11 mouse cellular contexts compared by ENCODE assay signal in the genomic region with DNA sequence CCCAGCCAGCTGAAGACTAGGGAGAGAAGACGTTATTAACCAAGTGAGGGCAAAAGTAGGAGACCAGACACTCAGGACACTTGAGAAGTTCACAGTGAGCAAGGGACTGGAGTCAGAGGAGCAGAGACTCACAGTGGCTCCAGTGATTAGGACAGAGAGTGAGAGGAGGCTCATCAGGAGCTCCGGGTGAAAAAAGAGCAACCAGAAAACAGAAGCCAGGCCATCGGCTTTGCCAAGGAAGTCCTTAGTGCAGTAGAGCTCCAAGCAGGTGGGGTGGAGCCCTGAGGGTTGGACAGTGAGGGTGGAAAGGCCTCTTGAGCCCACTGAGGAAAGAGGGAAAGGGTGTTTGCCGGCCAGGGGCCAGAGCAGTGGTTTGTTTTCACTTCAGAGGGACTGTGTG. TPM values are rescaled to one million over a fixed set of nuclear protein-coding genes. Genes with fewer than 3 reads are reported as not detected.
DNase-seq lines count a peak whose midpoint lies in the region; ATAC-seq and TF ChIP-seq lines count a peak whose summit lies in the region.
"Had no signal": no experiment of that assay in that cellular context is flagged by ENCODE, and none has a peak within 500 bp of the region (broad histone marks: within the 10 kb centered on the region; RNA-seq: fewer than 3 reads in every experiment).

No protein-coding gene starts in this region.

- 86% methylated on average over 4 of the region's 4 CpGs for WGBS in midbrain, embryonic 13.5 days
- WGBS in midbrain, embryonic 14.5 days = 83% methylated on average over 4 of the region's 4 CpGs
- 11% methylated on average over 4 of the region's 4 CpGs for WGBS in liver, embryonic 16.5 days (ENCODE audit: insufficient replicate concordance)

- H3K36me3 ChIP-seq in midbrain, embryonic 13.5 days = no peaks in the 10 kb centered on the region
- H3K36me3 ChIP-seq in midbrain, embryonic 14.5 days (ENCODE audit: control insufficient read depth, insufficient read depth, low read length) = no peaks in the 10 kb centered on the region
- no peaks in the 10 kb centered on the region for H3K36me3 ChIP-seq in liver, embryonic 16.5 days (ENCODE audit: control insufficient read depth, insufficient read depth)
- H3K36me3 ChIP-seq: neural tube, embryonic 15.5 days had no signal

- no peak overlapping the region for H3K9ac ChIP-seq in midbrain, embryonic 13.5 days (replicated peaks)
- H3K9ac ChIP-seq in midbrain, embryonic 14.5 days (replicated peaks; ENCODE audit: low read length) = no peak overlapping the region
- peak overlapping the region; percentile 57 for H3K9ac ChIP-seq in liver, embryonic 16.5 days (ENCODE audit: low read depth, low read length)
- H3K9ac ChIP-seq: neural tube, embryonic 15.5 days had no signal

- no peak for ATAC-seq in midbrain, embryonic 13.5 days
- no peak for ATAC-seq in midbrain, embryonic 14.5 days (ENCODE audit: low FRiP score, low TSS enrichment)
- peak; percentile 38; the same call in 1 of the 2 replicates for ATAC-seq in liver, embryonic 16.5 days (ENCODE audit: low read depth)
- no peak for ATAC-seq in frontal cortex, adult (ENCODE audit: low TSS enrichment)

- DNase-seq in gastrocnemius, adult 2 months = peak; percentile 49
- DNase-seq in gastrocnemius, postnatal 25 days = no peak
- no peak for DNase-seq in midbrain, embryonic 14.5 days
- no peak for DNase-seq in thymus, postnatal 25 days
- DNase-seq in testis, postnatal 10 days (ENCODE audit: low spot score) = no peak

- intact Hi-C loops in gastrocnemius, adult 2 months (cut with DNase I) = no loop called here

- no peaks in the 10 kb centered on the region for H3K27me3 ChIP-seq in midbrain, embryonic 13.5 days
- no peaks in the 10 kb centered on the region for H3K27me3 ChIP-seq in midbrain, embryonic 14.5 days (ENCODE audit: control insufficient read depth, insufficient read depth, low read length)
- no peaks in the 10 kb centered on the region for H3K27me3 ChIP-seq in liver, embryonic 16.5 days (ENCODE audit: control insufficient read depth, insufficient read depth, low read depth, low read length)
- H3K27me3 ChIP-seq: neural tube, embryonic 15.5 days had no signal

- H3K4me3 ChIP-seq in gastrocnemius, adult 2 months = peak overlapping the region; percentile 36
- no peak overlapping the region for H3K4me3 ChIP-seq in midbrain, embryonic 13.5 days (replicated peaks)
- no peak overlapping the region for H3K4me3 ChIP-seq in midbrain, embryonic 14.5 days (replicated peaks; ENCODE audit: low read depth, low read length)
- H3K4me3 ChIP-seq in liver, embryonic 16.5 days (ENCODE audit: low read depth, low read length) = peak overlapping the region; percentile 25
- H3K4me3 ChIP-seq: neural tube, embryonic 15.5 days had no signal

- H3K4me1 ChIP-seq in midbrain, embryonic 13.5 days (replicated peaks) = peaks cover 18% of the 10 kb centered on the region
- H3K4me1 ChIP-seq in midbrain, embryonic 14.5 days (ENCODE audit: control insufficient read depth, insufficient read depth, low read length) = peaks cover 6% of the 10 kb centered on the region; the same call in 1 of the 2 replicates
- H3K4me1 ChIP-seq in liver, embryonic 16.5 days (ENCODE audit: control insufficient read depth, low read depth, low read length) = peaks cover 48% of the 10 kb centered on the region

- peak overlapping the region; percentile 78 for H3K27ac ChIP-seq in gastrocnemius, adult 2 months
- H3K27ac ChIP-seq in midbrain, embryonic 13.5 days = 0 out of 2 replicates have a peak overlapping the region, but pooled peaks have one; percentile 30
- H3K27ac ChIP-seq in midbrain, embryonic 14.5 days (replicated peaks; ENCODE audit: low read depth, low read length) = no peak overlapping the region
- H3K27ac ChIP-seq in liver, embryonic 16.5 days (ENCODE audit: low read length) = peak overlapping the region; percentile 85
- H3K27ac ChIP-seq: neural tube, embryonic 15.5 days had no signal

- TF ChIP-seq CTCF in gastrocnemius, adult 2 months (IDR thresholded peaks at IDR 0.05) = no peak

- no peak overlapping the region for H3K4me2 ChIP-seq in midbrain, embryonic 13.5 days (replicated peaks)
- no peak overlapping the region for H3K4me2 ChIP-seq in midbrain, embryonic 14.5 days (ENCODE audit: low read length)
- H3K4me2 ChIP-seq in liver, embryonic 16.5 days (ENCODE audit: low read depth, low read length) = peak overlapping the region; percentile 70
- H3K4me2 ChIP-seq: neural tube, embryonic 15.5 days had no signal

- no peaks in the 10 kb centered on the region for H3K9me3 ChIP-seq in midbrain, embryonic 13.5 days
- H3K9me3 ChIP-seq in midbrain, embryonic 14.5 days (ENCODE audit: control insufficient read depth, low read length) = no peaks in the 10 kb centered on the region
- H3K9me3 ChIP-seq in liver, embryonic 16.5 days (replicated peaks; ENCODE audit: control insufficient read depth, low read length) = no peaks in the 10 kb centered on the region
- H3K9me3 ChIP-seq: neural tube, embryonic 15.5 days had no signal

RNA-seq across cellular contexts. Expression of a gene that starts 7.9 kb away (rescaled TPM):
- total RNA-seq in gastrocnemius, adult 2 months (2021) = 10 to 100 TPM; 20.1 to 20.8 TPM
- total RNA-seq in gastrocnemius, postnatal 25 days (2021) = 10 to 100 TPM; 19.6 to 20.3 TPM
- polyA plus RNA-seq in midbrain, embryonic 13.5 days (2015; fragmentation: Nextera tagmentation; extraction: Ambion mirVana) = 17.6 TPM in 2 replicates
- 33.1 and 35.5 TPM in 2 replicates for polyA plus RNA-seq in midbrain, embryonic 14.5 days (2014; fragmentation: Nextera tagmentation; extraction: Ambion mirVana)
- 3.2 and 3.3 TPM in 2 replicates for polyA plus RNA-seq in liver, embryonic 16.5 days (2015; fragmentation: Nextera tagmentation; extraction: Ambion mirVana)

RNA-seq across cellular contexts. Expression of a gene that starts 47.9 kb away (rescaled TPM):
- total RNA-seq in gastrocnemius, adult 2 months (2021) = not detected
- not detected for total RNA-seq in gastrocnemius, postnatal 25 days (2021)
- 0.06 TPM in 1 of 2 replicates, not detected in the other for polyA plus RNA-seq in midbrain, embryonic 13.5 days (2015; fragmentation: Nextera tagmentation; extraction: Ambion mirVana)
- polyA plus RNA-seq in midbrain, embryonic 14.5 days (2014; fragmentation: Nextera tagmentation; extraction: Ambion mirVana) = not detected in 2 replicates
- polyA plus RNA-seq in liver, embryonic 16.5 days (2015; fragmentation: Nextera tagmentation; extraction: Ambion mirVana) = 4.1 and 4.7 TPM in 2 replicates
- total RNA-seq: heart, adult 18-20 months; layer of hippocampus, postnatal 25 days had no signal

Comparison
In these comparisons a context has a peak if more than half of its experiments do, and no peak if none do; other contexts are left out.
1. H3K4me3 ChIP-seq: peak in gastrocnemius, adult 2 months (single experiment) and liver, embryonic 16.5 days (single experiment); none in midbrain, embryonic 13.5 days (single experiment) and midbrain, embryonic 14.5 days (single experiment).